Mouse (Mus musculus): ENCODE data around the gene Chmp4b. TPM values are rescaled to one million over a fixed set of nuclear protein-coding genes. Genes with fewer than 3 reads are reported as not detected.

Gene Chmp4b
- polyA plus RNA-seq, 1 experiment from 2014 or later, result 16.6 TPM

DNA sequence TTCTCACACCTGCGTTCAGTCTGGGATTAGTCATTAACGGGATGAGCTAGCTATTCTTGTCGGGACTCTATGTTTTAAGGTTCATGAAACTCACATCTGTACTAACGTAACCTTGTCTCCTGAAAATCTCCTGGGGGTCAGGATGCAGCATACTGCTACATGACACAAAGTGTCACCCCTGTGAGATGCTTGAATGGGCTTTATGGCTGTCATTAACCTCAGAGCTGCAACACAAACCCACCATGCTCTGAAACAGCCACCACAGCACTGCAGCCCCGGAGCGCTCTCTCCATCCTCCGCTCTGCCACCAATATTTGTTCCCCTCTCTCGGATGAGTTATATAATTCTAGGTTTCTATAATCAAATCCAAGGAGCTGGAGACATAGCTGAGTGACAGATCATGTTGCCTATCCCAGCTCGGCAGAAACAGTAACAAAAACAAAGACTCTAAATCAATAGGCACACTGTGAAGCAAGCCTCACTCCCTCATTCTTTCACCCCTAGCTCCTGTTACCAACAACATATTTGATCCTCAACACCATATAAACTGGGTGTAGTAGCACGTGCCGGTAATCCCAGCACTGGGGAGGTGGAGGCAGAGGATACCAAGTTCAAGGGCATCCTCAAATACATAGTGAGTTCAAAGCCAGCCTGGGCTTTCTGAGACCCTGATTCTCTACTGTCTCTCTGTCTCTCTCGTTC, 67.5 kb downstream of the Chmp4b start:
- ATAC-seq (ENCODE audit: insufficient number of reproducible peaks, insufficient read depth, low FRiP score, low read depth), result no peak
- WGBS, result 84% methylated on average over 12 of the region's 12 CpGs
- Histone ChIP-seq H3K9me3 (ENCODE audit: control insufficient read depth, low read length) (no peaks in the 10 kb centered on the region), H3K9ac (ENCODE audit: low read length) (no peak overlapping the region), H3K4me3 (ENCODE audit: control insufficient read depth in 1 of 2, insufficient read depth in 1 of 2, low read depth in 1 of 2, low read length in 2 of 2) (no peak overlapping the region), H3K4me1 (ENCODE audit: control insufficient read depth in 2 of 2, insufficient read depth in 2 of 2, low read length in 2 of 2) (no peaks in the 10 kb centered on the region; a peak in 1 of 4 replicates), H3K27me3 (ENCODE audit: control insufficient read depth, insufficient read depth, low read length) (no peaks in the 10 kb centered on the region), H3K4me2 (ENCODE audit: low read length) (no peak overlapping the region), H3K27ac (replicated peaks in 1 of 2; ENCODE audit: control insufficient read depth in 1 of 2, insufficient read depth in 1 of 2, low read depth in 2 of 2, low read length in 2 of 2) (no peak overlapping the region), H3K36me3 (ENCODE audit: control insufficient read depth, insufficient read depth, low read length) (no peaks in the 10 kb centered on the region)

DNA sequence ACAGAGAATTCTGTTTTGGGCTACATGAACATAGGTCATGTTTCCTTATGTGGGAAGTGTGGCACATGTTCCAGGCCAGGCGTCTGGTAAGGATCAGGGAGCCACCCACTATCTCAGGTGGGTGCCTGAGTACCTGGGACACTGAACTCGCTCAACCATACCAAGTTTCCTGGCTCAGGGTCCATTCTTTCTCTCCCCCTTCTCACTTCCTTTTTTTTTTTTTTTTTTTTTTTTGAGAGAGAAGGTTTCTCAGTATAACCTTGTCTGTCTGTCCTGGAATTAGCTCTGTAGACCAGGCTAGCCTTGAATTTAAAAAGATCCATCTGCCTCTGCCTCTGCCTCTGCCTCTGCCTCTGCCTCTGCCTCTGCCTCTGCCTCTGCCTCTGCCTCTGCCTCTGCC, 68.8 kb downstream of the Chmp4b start:
- H3K36me3 ChIP-seq (ENCODE audit: control insufficient read depth, insufficient read depth, low read length), result no peaks in the 10 kb centered on the region
- no peaks in the 10 kb centered on the region for H3K9me3 ChIP-seq (ENCODE audit: control insufficient read depth, low read length)
- H3K27me3 ChIP-seq (ENCODE audit: control insufficient read depth, insufficient read depth, low read length), result no peaks in the 10 kb centered on the region
- H3K4me1 ChIP-seq (ENCODE audit: control insufficient read depth in 2 of 2, insufficient read depth in 2 of 2, low read length in 2 of 2), result no peaks in the 10 kb centered on the region; a peak in 1 of 4 replicates
- no peak for ATAC-seq (ENCODE audit: insufficient number of reproducible peaks, insufficient read depth, low FRiP score, low read depth)
- 75% methylated on average over 2 of the region's 2 CpGs for WGBS
- no peak overlapping the region for H3K27ac ChIP-seq (replicated peaks in 1 of 2; ENCODE audit: control insufficient read depth in 1 of 2, insufficient read depth in 1 of 2, low read depth in 2 of 2, low read length in 2 of 2)
- no peak overlapping the region for H3K4me2 ChIP-seq (ENCODE audit: low read length)
- no peak overlapping the region for H3K9ac ChIP-seq (ENCODE audit: low read length)
- no peak overlapping the region for H3K4me3 ChIP-seq (ENCODE audit: control insufficient read depth in 1 of 2, insufficient read depth in 1 of 2, low read depth in 1 of 2, low read length in 2 of 2)

DNA sequence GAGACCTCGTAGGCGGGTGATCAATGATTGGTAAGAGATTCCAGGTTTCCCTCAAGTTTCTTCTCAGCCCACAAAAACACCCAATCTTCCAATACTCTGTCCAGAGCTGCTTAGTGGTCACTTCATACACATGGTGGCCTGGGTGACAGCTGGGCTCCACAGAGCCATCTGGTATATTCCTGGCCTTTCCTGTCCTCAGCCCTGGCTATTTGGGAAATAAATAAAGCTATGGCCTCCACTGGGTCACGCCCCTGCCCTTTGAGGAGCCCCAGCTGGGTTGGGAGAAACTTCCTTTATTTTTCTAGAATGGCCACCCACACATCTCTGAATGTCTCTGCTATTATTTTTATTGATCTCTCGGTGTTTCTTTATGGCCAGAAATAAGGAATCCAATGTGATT, 72.0 kb downstream of the Chmp4b start:
- no peak overlapping the region for H3K27ac ChIP-seq (replicated peaks in 1 of 2; ENCODE audit: control insufficient read depth in 1 of 2, insufficient read depth in 1 of 2, low read depth in 2 of 2, low read length in 2 of 2)
- no peak overlapping the region for H3K4me2 ChIP-seq (ENCODE audit: low read length)
- no peaks in the 10 kb centered on the region for H3K27me3 ChIP-seq (ENCODE audit: control insufficient read depth, insufficient read depth, low read length)
- ATAC-seq (ENCODE audit: insufficient number of reproducible peaks, insufficient read depth, low FRiP score, low read depth), result no peak
- H3K36me3 ChIP-seq (ENCODE audit: control insufficient read depth, insufficient read depth, low read length), result no peaks in the 10 kb centered on the region
- H3K9ac ChIP-seq (ENCODE audit: low read length), result no peak overlapping the region
- no peaks in the 10 kb centered on the region for H3K9me3 ChIP-seq (ENCODE audit: control insufficient read depth, low read length)
- H3K4me1 ChIP-seq (ENCODE audit: control insufficient read depth in 2 of 2, insufficient read depth in 2 of 2, low read length in 2 of 2), result no peaks in the 10 kb centered on the region
- no peak overlapping the region for H3K4me3 ChIP-seq (ENCODE audit: control insufficient read depth in 1 of 2, insufficient read depth in 1 of 2, low read depth in 1 of 2, low read length in 2 of 2)
- 87% methylated on average over 4 of the region's 4 CpGs for WGBS

DNA sequence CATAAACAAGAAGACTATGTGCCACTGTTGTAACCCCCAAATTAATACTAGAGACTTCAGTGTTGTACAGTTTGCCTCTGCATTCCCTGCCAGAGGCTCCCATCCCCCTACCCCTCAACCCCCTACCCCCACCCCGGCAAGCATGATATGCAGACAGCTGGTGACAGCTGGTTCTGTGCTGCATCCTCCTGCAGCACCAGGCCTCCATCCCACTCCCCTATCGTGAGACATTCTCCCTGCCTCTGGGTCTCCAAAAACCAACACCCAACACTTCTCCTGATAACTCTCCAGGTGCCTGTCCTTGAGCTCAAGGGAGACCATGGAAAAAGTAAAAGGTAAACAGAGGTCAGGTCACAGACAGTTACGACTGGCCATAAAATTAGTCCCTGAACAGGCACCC, 78.2 kb downstream of the Chmp4b start:
- Histone ChIP-seq H3K4me1 (ENCODE audit: control insufficient read depth in 2 of 2, insufficient read depth in 2 of 2, low read length in 2 of 2) (peaks cover 0 to 4% of the 10 kb centered on the region in 2 experiments; a peak in 2 of 4 replicates), H3K9me3 (ENCODE audit: control insufficient read depth, low read length) (no peaks in the 10 kb centered on the region), H3K4me2 (ENCODE audit: low read length) (no peak overlapping the region), H3K27ac (replicated peaks in 1 of 2; ENCODE audit: control insufficient read depth in 1 of 2, insufficient read depth in 1 of 2, low read depth in 2 of 2, low read length in 2 of 2) (no peak overlapping the region), H3K36me3 (ENCODE audit: control insufficient read depth, insufficient read depth, low read length) (no peaks in the 10 kb centered on the region), H3K4me3 (ENCODE audit: control insufficient read depth in 1 of 2, insufficient read depth in 1 of 2, low read depth in 1 of 2, low read length in 2 of 2) (no peak overlapping the region), H3K27me3 (ENCODE audit: control insufficient read depth, insufficient read depth, low read length) (no peaks in the 10 kb centered on the region), H3K9ac (ENCODE audit: low read length) (no peak overlapping the region)
- WGBS, result 28% methylated on average over 3 of the region's 3 CpGs
- no peak for ATAC-seq (ENCODE audit: insufficient number of reproducible peaks, insufficient read depth, low FRiP score, low read depth)

DNA sequence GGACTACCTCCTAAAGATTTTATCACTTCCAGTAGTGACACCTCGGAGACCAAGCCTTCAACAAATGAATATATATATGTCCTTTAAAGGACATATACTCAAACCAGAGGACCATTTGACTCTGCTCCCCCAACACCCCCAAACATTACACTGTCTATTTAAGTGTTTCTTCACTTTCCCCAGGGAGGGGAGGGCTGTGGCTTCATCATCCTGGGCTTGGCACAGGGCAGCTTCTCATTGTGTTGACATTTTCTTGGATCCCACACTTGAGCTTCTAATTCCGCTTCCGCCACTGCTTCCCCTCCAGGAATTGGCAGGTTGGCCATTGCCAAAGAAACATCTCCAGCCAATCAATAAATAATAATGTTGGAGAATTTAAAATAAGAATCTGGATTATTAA, 79.3 kb downstream of the Chmp4b start:
- peaks cover 0 to 4% of the 10 kb centered on the region in 2 experiments; a peak in 2 of 4 replicates for H3K4me1 ChIP-seq (ENCODE audit: control insufficient read depth in 2 of 2, insufficient read depth in 2 of 2, low read length in 2 of 2)
- no peaks in the 10 kb centered on the region for H3K27me3 ChIP-seq (ENCODE audit: control insufficient read depth, insufficient read depth, low read length)
- ATAC-seq (ENCODE audit: insufficient number of reproducible peaks, insufficient read depth, low FRiP score, low read depth), result no peak
- H3K4me3 ChIP-seq (ENCODE audit: control insufficient read depth in 1 of 2, insufficient read depth in 1 of 2, low read depth in 1 of 2, low read length in 2 of 2), result no peak overlapping the region
- 62% methylated on average over 3 of the region's 3 CpGs for WGBS
- H3K9me3 ChIP-seq (ENCODE audit: control insufficient read depth, low read length), result no peaks in the 10 kb centered on the region
- H3K27ac ChIP-seq (replicated peaks in 1 of 2; ENCODE audit: control insufficient read depth in 1 of 2, insufficient read depth in 1 of 2, low read depth in 2 of 2, low read length in 2 of 2), result no peak overlapping the region
- H3K4me2 ChIP-seq (ENCODE audit: low read length), result no peak overlapping the region
- no peak overlapping the region for H3K9ac ChIP-seq (ENCODE audit: low read length)
- no peaks in the 10 kb centered on the region for H3K36me3 ChIP-seq (ENCODE audit: control insufficient read depth, insufficient read depth, low read length)

DNA sequence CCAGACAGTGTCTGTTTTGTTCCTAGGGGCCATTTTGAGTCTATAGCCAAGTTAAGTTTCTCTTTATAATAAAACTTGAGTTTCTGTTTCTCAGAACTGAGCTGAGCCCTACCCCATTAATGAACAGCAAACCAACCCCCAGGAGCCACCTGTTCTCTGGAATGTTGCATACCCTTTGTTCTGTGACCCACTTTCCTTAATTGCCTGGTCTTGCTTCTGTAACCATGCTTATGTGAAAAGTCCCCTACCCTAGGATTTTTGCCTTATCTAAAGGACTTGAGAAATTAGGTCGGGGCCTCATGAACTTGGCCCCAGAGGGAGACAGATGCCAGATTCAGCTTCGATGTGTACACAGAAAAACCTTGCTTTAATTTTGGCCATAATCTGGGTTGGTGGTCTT, 80.4 kb downstream of the Chmp4b start:
- Histone ChIP-seq H3K36me3 (ENCODE audit: control insufficient read depth, insufficient read depth, low read length) (no peaks in the 10 kb centered on the region), H3K27me3 (ENCODE audit: control insufficient read depth, insufficient read depth, low read length) (no peaks in the 10 kb centered on the region), H3K4me1 (ENCODE audit: control insufficient read depth in 2 of 2, insufficient read depth in 2 of 2, low read length in 2 of 2) (peaks cover 0 to 4% of the 10 kb centered on the region in 2 experiments; a peak in 2 of 4 replicates), H3K27ac (replicated peaks in 1 of 2; ENCODE audit: control insufficient read depth in 1 of 2, insufficient read depth in 1 of 2, low read depth in 2 of 2, low read length in 2 of 2) (no peak overlapping the region), H3K9me3 (ENCODE audit: control insufficient read depth, low read length) (no peaks in the 10 kb centered on the region), H3K4me3 (ENCODE audit: control insufficient read depth in 1 of 2, insufficient read depth in 1 of 2, low read depth in 1 of 2, low read length in 2 of 2) (no peak overlapping the region), H3K4me2 (ENCODE audit: low read length) (no peak overlapping the region), H3K9ac (ENCODE audit: low read length) (no peak overlapping the region)
- 58% methylated on average over 2 of the region's 2 CpGs for WGBS
- ATAC-seq (ENCODE audit: insufficient number of reproducible peaks, insufficient read depth, low FRiP score, low read depth), result no peak

DNA sequence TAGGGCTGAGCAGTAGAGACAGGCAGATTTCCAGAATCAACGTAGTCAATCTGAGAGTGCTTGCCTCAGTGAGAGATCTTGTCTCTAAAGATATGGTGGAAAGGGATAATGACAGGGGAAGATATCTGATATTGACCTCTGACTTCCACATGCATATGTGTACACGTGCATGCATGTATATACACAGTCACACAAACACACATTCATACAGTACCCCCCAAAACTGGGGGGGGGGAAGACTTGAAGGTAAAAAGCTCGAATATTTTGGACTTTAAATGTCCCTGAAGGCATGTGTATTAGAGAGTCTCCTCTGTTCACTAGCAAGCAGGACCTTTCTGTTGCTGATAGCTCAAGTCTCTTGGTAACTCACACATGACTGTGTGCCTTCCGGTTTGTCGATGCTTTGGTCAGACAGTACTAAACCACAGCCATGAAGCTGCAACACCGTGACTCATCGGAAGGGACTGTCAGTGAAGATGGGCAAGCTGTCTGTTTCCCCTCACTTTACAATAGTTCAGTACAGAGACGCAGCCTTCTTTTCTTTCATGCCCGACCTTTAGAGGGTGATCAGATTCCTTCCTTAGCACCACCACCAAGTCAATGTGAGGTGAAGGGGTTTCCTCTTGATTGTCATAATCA, 81.1 kb downstream of the Chmp4b start:
- WGBS, result 59% methylated on average over 9 of the region's 9 CpGs
- H3K9me3 ChIP-seq (ENCODE audit: control insufficient read depth, low read length), result no peaks in the 10 kb centered on the region
- no peak overlapping the region for H3K4me2 ChIP-seq (ENCODE audit: low read length)
- H3K9ac ChIP-seq (ENCODE audit: low read length), result no peak overlapping the region
- H3K4me3 ChIP-seq (ENCODE audit: control insufficient read depth in 1 of 2, insufficient read depth in 1 of 2, low read depth in 1 of 2, low read length in 2 of 2), result no peak overlapping the region
- ATAC-seq (ENCODE audit: insufficient number of reproducible peaks, insufficient read depth, low FRiP score, low read depth), result no peak
- H3K27ac ChIP-seq (replicated peaks in 1 of 2; ENCODE audit: control insufficient read depth in 1 of 2, insufficient read depth in 1 of 2, low read depth in 2 of 2, low read length in 2 of 2), result no peak overlapping the region
- no peaks in the 10 kb centered on the region for H3K36me3 ChIP-seq (ENCODE audit: control insufficient read depth, insufficient read depth, low read length)
- no peaks in the 10 kb centered on the region for H3K27me3 ChIP-seq (ENCODE audit: control insufficient read depth, insufficient read depth, low read length)
- H3K4me1 ChIP-seq (ENCODE audit: control insufficient read depth in 2 of 2, insufficient read depth in 2 of 2, low read length in 2 of 2), result peaks cover 0 to 4% of the 10 kb centered on the region in 2 experiments; a peak in 2 of 4 replicates
